Mouse (Mus musculus): Measurements from ENCODE around the gene Ms4a6b.

DNA sequence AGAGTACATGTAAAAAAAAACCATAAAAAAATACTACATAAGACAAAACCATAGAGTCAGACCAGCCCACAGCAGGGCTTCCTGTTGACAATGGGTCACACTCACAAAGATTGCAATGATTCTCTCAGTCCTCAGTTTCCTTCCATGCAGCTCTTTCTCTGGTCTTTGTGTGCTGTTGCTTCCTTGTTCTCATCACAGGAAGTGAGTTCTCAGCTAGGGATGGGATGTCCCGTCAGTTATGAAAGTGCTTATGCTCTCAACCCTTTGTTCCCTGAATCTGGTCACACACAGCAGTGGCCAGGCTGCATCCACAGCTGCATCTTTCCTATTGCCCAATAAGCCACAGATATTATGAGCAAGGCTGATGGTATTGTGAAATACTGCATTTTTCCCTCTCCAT is 2.9 kb upstream of the Ms4a6b start:
- no peak for TF ChIP-seq USF1 (IDR thresholded peaks at IDR 0.05; ENCODE audit: low read depth, low read length)
- TF ChIP-seq CTCF (IDR thresholded peaks at IDR 0.05 in 2 of 3, conservative IDR thresholded peaks at IDR 0.05 in 1 of 3; ENCODE audit: control insufficient read depth in 1 of 3, insufficient read depth in 1 of 3, low read depth in 2 of 3, low read length in 3 of 3, poor library complexity in 1 of 3, severe bottlenecking in 1 of 3) = no peak
- TF ChIP-seq EP300 (IDR thresholded peaks at IDR 0.05; ENCODE audit: low read depth in 1 of 2, low read length in 2 of 2) = no peak
- no peak for TF ChIP-seq MXI1 (IDR thresholded peaks at IDR 0.05; ENCODE audit: low read depth, low read length)
- no peak for TF ChIP-seq ZKSCAN1 (IDR thresholded peaks at IDR 0.05; ENCODE audit: low read depth, low read length)
- no peak for TF ChIP-seq RCOR1 (IDR thresholded peaks at IDR 0.05; ENCODE audit: low read depth, low read length)
- TF ChIP-seq KAT2A (conservative IDR thresholded peaks at IDR 0.05; ENCODE audit: low read depth, low read length) = no peak

All from MEL (cell line).